Mouse (Mus musculus): Measurements from ENCODE around the gene Atp4a. TPM values are rescaled to one million over a fixed set of nuclear protein-coding genes. Genes with fewer than 3 reads are reported as not detected.
A peak's percentile ranks its signal among the peaks of the same experiment; 100 is the strongest.

Gene Atp4a
- polyA plus RNA-seq, 1 experiment, result not detected

GRCm38 (mm10) chr7:30751086-30751669 is 39.2 kb downstream of the Atp4a start, which contains the start of gene Sbsn:
TSS of gene Sbsn (plus strand) at chr7:30751471.
- peaks cover 19% of the 10 kb centered on the region for H3K4me1 ChIP-seq (ENCODE audit: control insufficient read depth, insufficient read depth, low read length)
- no peak within 1 kb of the TSS for H3K27ac ChIP-seq (ENCODE audit: insufficient read depth, low read depth, low read length)
- TF ChIP-seq CTCF (IDR thresholded peaks at IDR 0.05; ENCODE audit: low read depth, low read length), result no peak; the same call in 1 of the 2 replicates
- no peak for TF ChIP-seq POLR2A (IDR thresholded peaks at IDR 0.05; ENCODE audit: borderline replicate concordance, low read depth, low read length)
- no peak within 1 kb of the TSS for H3K4me3 ChIP-seq (ENCODE audit: insufficient read depth, low read length)

DNA sequence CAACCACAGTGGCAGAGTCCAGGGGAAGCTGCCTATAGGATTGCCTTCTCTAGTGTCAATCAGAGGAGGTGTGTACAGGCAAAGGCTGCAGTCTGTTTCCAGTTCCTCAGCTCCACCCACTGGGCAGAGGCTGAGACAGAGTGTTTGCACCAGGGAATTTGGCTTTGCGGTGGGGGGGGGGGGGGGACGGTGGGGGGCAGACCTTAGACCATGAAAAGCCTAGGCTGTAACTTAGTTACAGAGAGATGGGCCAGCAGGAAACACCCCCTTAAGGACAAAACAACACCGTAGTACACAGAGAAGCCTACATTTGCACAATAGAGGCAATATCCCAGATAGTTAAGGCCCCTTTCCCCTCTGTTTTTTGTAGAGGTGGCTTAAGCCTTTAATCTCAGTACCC is 45.0 kb downstream of the Atp4a start:
- Histone ChIP-seq H3K4me1 (ENCODE audit: control insufficient read depth, insufficient read depth, low read length) (peaks cover 19% of the 10 kb centered on the region), H3K27ac (ENCODE audit: insufficient read depth, low read depth, low read length) (no peak overlapping the region), H3K4me3 (ENCODE audit: insufficient read depth, low read length) (no peak overlapping the region)
- TF ChIP-seq POLR2A (IDR thresholded peaks at IDR 0.05; ENCODE audit: borderline replicate concordance, low read depth, low read length), result no peak
- TF ChIP-seq CTCF (IDR thresholded peaks at IDR 0.05; ENCODE audit: low read depth, low read length), result no peak

DNA sequence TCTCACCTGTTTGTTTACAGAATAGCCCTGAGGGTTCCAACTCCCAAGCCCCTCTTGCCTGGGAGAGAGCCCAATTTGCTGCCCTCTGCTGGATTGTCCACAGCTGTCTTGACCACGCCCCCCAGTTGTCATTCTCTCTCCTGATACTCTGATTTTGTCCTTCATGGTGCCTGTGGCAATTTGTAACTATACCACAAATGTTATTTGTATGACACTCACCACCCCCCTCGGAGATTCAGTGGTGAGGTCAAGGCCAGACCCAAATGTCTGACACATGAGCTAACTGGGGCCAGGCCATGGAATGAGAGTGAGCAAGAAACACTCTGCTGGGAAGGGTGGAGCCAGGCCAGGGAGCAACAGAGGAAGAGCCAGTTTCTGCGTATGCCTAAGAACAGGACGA is 46.8 kb downstream of the Atp4a start:
- TF ChIP-seq CTCF (IDR thresholded peaks at IDR 0.05; ENCODE audit: low read depth, low read length) (no peak; the same call in 1 of the 2 replicates), POLR2A (IDR thresholded peaks at IDR 0.05; ENCODE audit: borderline replicate concordance, low read depth, low read length) (no peak)
- H3K4me3 ChIP-seq (ENCODE audit: insufficient read depth, low read length), result no peak overlapping the region
- H3K4me1 ChIP-seq (ENCODE audit: control insufficient read depth, insufficient read depth, low read length), result peaks cover 20% of the 10 kb centered on the region
- no peak overlapping the region for H3K27ac ChIP-seq (ENCODE audit: insufficient read depth, low read depth, low read length)

GRCm38 (mm10) chr7:30761769-30762352 is 49.9 kb downstream of the Atp4a start:
- no peak for TF ChIP-seq POLR2A (IDR thresholded peaks at IDR 0.05; ENCODE audit: borderline replicate concordance, low read depth, low read length)
- no peak for TF ChIP-seq CTCF (IDR thresholded peaks at IDR 0.05; ENCODE audit: low read depth, low read length)
- Histone ChIP-seq H3K4me1 (ENCODE audit: control insufficient read depth, insufficient read depth, low read length) (peaks cover 20% of the 10 kb centered on the region), H3K4me3 (ENCODE audit: insufficient read depth, low read length) (no peak overlapping the region), H3K27ac (ENCODE audit: insufficient read depth, low read depth, low read length) (peak overlapping the region; percentile 59)

DNA sequence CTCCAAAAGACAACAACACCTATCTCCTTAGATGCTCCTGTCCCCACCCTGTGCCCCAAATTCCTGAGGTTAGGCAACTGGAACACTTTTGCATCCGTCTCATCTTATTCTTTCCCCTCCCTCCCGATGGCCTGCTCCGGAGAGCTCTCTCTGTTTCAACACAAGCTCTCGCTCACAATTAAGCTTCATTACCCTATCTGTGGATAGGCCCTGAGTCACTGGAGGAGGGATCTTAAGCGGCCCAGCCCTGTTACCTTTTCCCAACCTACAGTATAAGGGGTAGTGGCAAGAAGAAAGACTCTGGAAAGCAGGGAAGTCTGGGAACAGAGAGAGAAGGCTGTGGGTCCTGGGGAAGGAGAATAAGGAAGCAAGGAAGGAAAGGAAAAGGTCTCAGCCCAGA is 51.4 kb downstream of the Atp4a start, which contains the start of gene Dmkn:
Gene Dmkn (plus strand): TSS at position 301 of the 400 bp plus-strand sequence.
- Histone ChIP-seq H3K4me1 (ENCODE audit: control insufficient read depth, insufficient read depth, low read length) (peaks cover 20% of the 10 kb centered on the region), H3K4me3 (ENCODE audit: insufficient read depth, low read length) (no peak within 1 kb of the TSS), H3K27ac (ENCODE audit: insufficient read depth, low read depth, low read length) (no peak within 1 kb of the TSS)
- no peak for TF ChIP-seq POLR2A (IDR thresholded peaks at IDR 0.05; ENCODE audit: borderline replicate concordance, low read depth, low read length)

DNA sequence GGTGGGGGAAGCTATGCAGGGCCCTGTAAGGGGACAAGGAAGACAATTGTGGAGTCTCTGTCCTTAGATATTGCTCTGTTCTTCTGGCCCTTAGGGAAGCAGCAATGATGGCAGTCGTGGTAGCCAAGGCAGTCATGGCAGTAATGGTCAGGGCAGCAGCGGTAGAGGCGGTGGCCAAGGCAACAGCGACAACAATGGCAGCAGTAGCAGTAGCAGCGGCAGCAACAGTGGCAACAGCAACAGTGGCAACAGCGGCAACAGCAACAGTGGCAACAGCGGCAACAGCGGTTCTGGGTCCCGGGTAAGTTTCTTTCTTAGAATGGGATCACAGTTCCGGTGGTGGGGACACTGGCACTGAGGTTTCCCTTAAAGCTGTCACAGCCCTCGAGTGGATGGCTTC is 53.2 kb downstream of the Atp4a start:
- H3K4me1 ChIP-seq (ENCODE audit: control insufficient read depth, insufficient read depth, low read length), result peaks cover 15% of the 10 kb centered on the region

GRCm38 (mm10) chr7:30766408-30766807 is 54.4 kb downstream of the Atp4a start:
- TF ChIP-seq POLR2A (IDR thresholded peaks at IDR 0.05; ENCODE audit: borderline replicate concordance, low read depth, low read length) (no peak), CTCF (IDR thresholded peaks at IDR 0.05; ENCODE audit: low read depth, low read length) (0 out of 2 replicates have a peak, but pooled peaks have one; percentile 19)
- Histone ChIP-seq H3K27ac (ENCODE audit: insufficient read depth, low read depth, low read length) (no peak overlapping the region), H3K4me1 (ENCODE audit: control insufficient read depth, insufficient read depth, low read length) (peaks cover 5% of the 10 kb centered on the region), H3K4me3 (ENCODE audit: insufficient read depth, low read length) (no peak overlapping the region)

More for the DNA sequence above, 53.2 kb downstream of the Atp4a start:
- TF ChIP-seq CTCF (IDR thresholded peaks at IDR 0.05; ENCODE audit: low read depth, low read length) (no peak), POLR2A (IDR thresholded peaks at IDR 0.05; ENCODE audit: borderline replicate concordance, low read depth, low read length) (no peak)
- Histone ChIP-seq H3K27ac (ENCODE audit: insufficient read depth, low read depth, low read length) (no peak overlapping the region), H3K4me3 (ENCODE audit: insufficient read depth, low read length) (no peak overlapping the region)

GRCm38 (mm10) chr7:30769236-30769635 is 57.2 kb downstream of the Atp4a start:
- Histone ChIP-seq H3K4me3 (ENCODE audit: insufficient read depth, low read length) (no peak overlapping the region), H3K4me1 (ENCODE audit: control insufficient read depth, insufficient read depth, low read length) (no peaks in the 10 kb centered on the region), H3K27ac (ENCODE audit: insufficient read depth, low read depth, low read length) (no peak overlapping the region)
- TF ChIP-seq POLR2A (IDR thresholded peaks at IDR 0.05; ENCODE audit: borderline replicate concordance, low read depth, low read length) (no peak), CTCF (IDR thresholded peaks at IDR 0.05; ENCODE audit: low read depth, low read length) (no peak)

Other genes starting within 250 kb of the Atp4a start
- gene Prodh2, start 218.6 kb upstream of the Atp4a start, polyA plus RNA-seq (2012; ENCODE audit: insufficient read depth, insufficient read length, missing spikeins), result not detected in 2 replicates
- 8.4 and 9.5 TPM in 2 replicates for gene Arhgap33, start 177.1 kb upstream of the Atp4a start, polyA plus RNA-seq (2012; ENCODE audit: insufficient read depth, insufficient read length, missing spikeins)
- 12.0 and 14.6 TPM in 2 replicates for gene Hspb6, start 160.0 kb upstream of the Atp4a start, polyA plus RNA-seq (2012; ENCODE audit: insufficient read depth, insufficient read length, missing spikeins)
- gene Proser3, start 159.9 kb upstream of the Atp4a start, polyA plus RNA-seq (2012; ENCODE audit: insufficient read depth, insufficient read length, missing spikeins), result 8.8 and 12.2 TPM in 2 replicates
- gene Lin37, start 152.4 kb upstream of the Atp4a start, polyA plus RNA-seq (2012; ENCODE audit: insufficient read depth, insufficient read length, missing spikeins), result 29.6 and 44.3 TPM in 2 replicates
- gene U2af1l4, start 148.9 kb upstream of the Atp4a start, polyA plus RNA-seq (2012; ENCODE audit: insufficient read depth, insufficient read length, missing spikeins), result 62.1 and 74.5 TPM in 2 replicates
- 7.9 and 12.2 TPM in 2 replicates for gene Gm49396, start 148.9 kb upstream of the Atp4a start, polyA plus RNA-seq (2012; ENCODE audit: insufficient read depth, insufficient read length, missing spikeins)
- gene Psenen, start 148.6 kb upstream of the Atp4a start, polyA plus RNA-seq (2012; ENCODE audit: insufficient read depth, insufficient read length, missing spikeins), result 204 and 236 TPM in 2 replicates
- 1.3 and 2.1 TPM in 2 replicates for gene Igflr1, start 146.8 kb upstream of the Atp4a start, polyA plus RNA-seq (2012; ENCODE audit: insufficient read depth, insufficient read length, missing spikeins)
- 36.2 and 38.4 TPM in 2 replicates for gene Kmt2b, start 123.5 kb upstream of the Atp4a start, polyA plus RNA-seq (2012; ENCODE audit: insufficient read depth, insufficient read length, missing spikeins)
- gene Zbtb32, start 113.3 kb upstream of the Atp4a start, polyA plus RNA-seq (2012; ENCODE audit: insufficient read depth, insufficient read length, missing spikeins), result 0.45 TPM in 1 of 2 replicates, not detected in the other
- not detected in 2 replicates for gene Upk1a, start 99.4 kb upstream of the Atp4a start, polyA plus RNA-seq (2012; ENCODE audit: insufficient read depth, insufficient read length, missing spikeins)
- 553 and 612 TPM in 2 replicates for gene Cox6b1, start 86.1 kb upstream of the Atp4a start, polyA plus RNA-seq (2012; ENCODE audit: insufficient read depth, insufficient read length, missing spikeins)
- gene Etv2, start 76.4 kb upstream of the Atp4a start, polyA plus RNA-seq (2012; ENCODE audit: insufficient read depth, insufficient read length, missing spikeins), result not detected in 2 replicates
- gene Rbm42, start 61.9 kb upstream of the Atp4a start, polyA plus RNA-seq (2012; ENCODE audit: insufficient read depth, insufficient read length, missing spikeins), result 59.6 and 69.7 TPM in 2 replicates
- gene Haus5, start 47.2 kb upstream of the Atp4a start, polyA plus RNA-seq (2012; ENCODE audit: insufficient read depth, insufficient read length, missing spikeins), result 16.8 and 18.7 TPM in 2 replicates
- gene Pmis2, start 40.6 kb upstream of the Atp4a start, polyA plus RNA-seq (2012; ENCODE audit: insufficient read depth, insufficient read length, missing spikeins), result not detected in 2 replicates
- gene 2200002J24Rik, start 13.3 kb upstream of the Atp4a start, polyA plus RNA-seq (2012; ENCODE audit: insufficient read depth, insufficient read length, missing spikeins), result not detected in 2 replicates
- gene Tmem147, start 17.3 kb downstream of the Atp4a start, polyA plus RNA-seq (2012; ENCODE audit: insufficient read depth, insufficient read length, missing spikeins), result 74.6 and 80.3 TPM in 2 replicates
- not detected in 2 replicates for gene Gapdhs, start 31.5 kb downstream of the Atp4a start, polyA plus RNA-seq (2012; ENCODE audit: insufficient read depth, insufficient read length, missing spikeins)
- 6.9 and 8.3 TPM in 2 replicates for gene Sbsn, start 39.3 kb downstream of the Atp4a start, polyA plus RNA-seq (2012; ENCODE audit: insufficient read depth, insufficient read length, missing spikeins)
- 1.7 and 3.6 TPM in 2 replicates for gene Dmkn, start 51.5 kb downstream of the Atp4a start, polyA plus RNA-seq (2012; ENCODE audit: insufficient read depth, insufficient read length, missing spikeins)
- not detected in 2 replicates for gene Krtdap, start 75.7 kb downstream of the Atp4a start, polyA plus RNA-seq (2012; ENCODE audit: insufficient read depth, insufficient read length, missing spikeins)
- not detected in 2 replicates for gene Ffar2, start 111.6 kb downstream of the Atp4a start, polyA plus RNA-seq (2012; ENCODE audit: insufficient read depth, insufficient read length, missing spikeins)
- gene Ffar3, start 144.0 kb downstream of the Atp4a start, polyA plus RNA-seq (2012; ENCODE audit: insufficient read depth, insufficient read length, missing spikeins), result not detected in 2 replicates
- not detected in 2 replicates for gene Ffar1, start 149.4 kb downstream of the Atp4a start, polyA plus RNA-seq (2012; ENCODE audit: insufficient read depth, insufficient read length, missing spikeins)
- 6.8 and 8.0 TPM in 2 replicates for gene Cd22, start 168.1 kb downstream of the Atp4a start, polyA plus RNA-seq (2012; ENCODE audit: insufficient read depth, insufficient read length, missing spikeins)
- 2.5 and 3.7 TPM in 2 replicates for gene Mag, start 202.7 kb downstream of the Atp4a start, polyA plus RNA-seq (2012; ENCODE audit: insufficient read depth, insufficient read length, missing spikeins)
- not detected in 2 replicates for gene Hamp2, start 212.5 kb downstream of the Atp4a start, polyA plus RNA-seq (2012; ENCODE audit: insufficient read depth, insufficient read length, missing spikeins)
- not detected in 2 replicates for gene Hamp, start 231.8 kb downstream of the Atp4a start, polyA plus RNA-seq (2012; ENCODE audit: insufficient read depth, insufficient read length, missing spikeins)
- gene Usf2, start 244.6 kb downstream of the Atp4a start, polyA plus RNA-seq (2012; ENCODE audit: insufficient read depth, insufficient read length, missing spikeins), result 208 and 246 TPM in 2 replicates

Measured in bone marrow macrophage, adult 2 months (primary cell).